Mouse (Mus musculus): ENCODE measurements around the gene Cyb561a3. TPM values are rescaled to one million over a fixed set of nuclear protein-coding genes. Genes with fewer than 3 reads are reported as not detected.

Gene Cyb561a3
- polyA plus RNA-seq, 1 experiment from 2014 or later = 15.8 TPM

DNA sequence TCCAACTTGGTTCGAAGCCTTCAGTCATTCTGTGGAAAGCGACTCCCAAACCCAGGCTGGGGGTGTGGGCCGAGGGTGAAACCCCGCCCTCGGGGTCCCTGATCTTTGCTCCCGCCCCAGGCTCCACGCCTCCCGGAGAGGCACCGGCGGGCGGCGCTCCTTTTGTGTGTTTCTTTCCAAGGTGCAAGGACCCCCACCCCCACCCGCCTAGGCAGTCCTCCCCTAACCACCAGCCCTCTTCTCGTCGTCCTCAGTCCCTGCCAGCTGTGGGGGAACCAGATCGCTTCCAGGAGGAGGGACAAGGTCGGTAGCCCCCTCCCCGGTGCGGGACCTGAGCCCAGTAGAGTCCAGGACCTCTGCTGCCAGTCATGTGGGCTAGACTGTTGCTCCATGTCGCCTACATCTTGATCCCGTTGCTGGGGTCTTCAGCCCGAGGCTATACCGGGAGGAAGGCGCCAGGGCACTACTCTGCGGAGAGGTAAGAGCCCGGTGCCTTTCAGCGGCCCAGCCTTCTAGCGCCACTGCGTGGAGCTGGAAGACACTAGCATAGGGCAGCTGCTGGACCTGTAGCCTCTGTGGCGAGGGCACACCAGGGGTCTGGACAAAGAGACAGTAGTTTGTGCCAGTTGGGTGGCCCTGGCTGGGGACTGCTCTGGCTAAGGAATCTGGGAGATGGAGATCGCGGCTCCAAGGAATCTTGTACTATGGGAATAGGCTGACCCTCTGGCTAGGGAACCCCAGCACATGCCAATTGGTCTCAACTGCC, 57.3 kb downstream of the Cyb561a3 start, which contains the start of gene Vwce:
TSS of gene Vwce (plus strand) at position 108 of the 766 bp plus-strand sequence.
- Histone ChIP-seq H3K27me3 (ENCODE audit: control insufficient read depth, insufficient read depth, low read length) (no peaks in the 10 kb centered on the region), H3K4me2 (ENCODE audit: low read depth, severe bottlenecking) (peak within 1 kb of the TSS; percentile 86), H3K9ac (ENCODE audit: low read length) (peak within 1 kb of the TSS; percentile 59), H3K4me1 (ENCODE audit: control insufficient read depth, insufficient read depth, low read length) (peaks cover 3% of the 10 kb centered on the region; the same call in 1 of the 2 replicates), H3K9me3 (ENCODE audit: control insufficient read depth, low read length) (no peaks in the 10 kb centered on the region), H3K27ac (replicated peaks; ENCODE audit: low read depth, low read length) (no peak within 1 kb of the TSS), H3K36me3 (ENCODE audit: control insufficient read depth, insufficient read depth, low read length) (peaks cover 7% of the 10 kb centered on the region), H3K4me3 (ENCODE audit: low read depth, low read length) (peak within 1 kb of the TSS; percentile 35)
- 2% methylated on average over 32 of the region's 32 CpGs for WGBS
- DNase-seq (ENCODE audit: low spot score) = peak; percentile 76
- peak; percentile 75 for ATAC-seq (ENCODE audit: insufficient number of reproducible peaks, low FRiP score, low TSS enrichment, low read depth)

DNA sequence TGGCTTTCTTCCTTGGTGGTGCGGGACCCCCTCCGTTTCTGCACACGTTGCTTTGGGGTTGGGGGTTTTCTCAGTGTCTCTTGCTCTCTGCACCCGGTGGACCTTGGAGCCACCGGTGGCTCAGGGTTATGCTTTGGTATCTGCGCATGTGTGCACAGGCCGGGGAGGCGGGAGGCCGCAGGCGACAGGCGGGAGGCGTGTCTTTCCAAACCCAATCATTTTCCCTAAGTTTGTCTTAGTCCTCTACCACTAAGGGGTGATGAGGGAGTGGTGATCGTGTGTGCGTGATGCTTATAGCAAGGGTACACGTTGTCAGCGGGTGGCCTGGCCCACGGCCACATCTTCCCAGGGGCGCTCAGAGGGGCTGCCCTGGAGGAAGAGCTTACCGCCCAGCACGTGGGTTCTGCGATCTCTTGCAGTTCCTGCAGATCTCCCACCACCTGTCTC, 57.9 kb downstream of the Cyb561a3 start:
- Histone ChIP-seq H3K27me3 (ENCODE audit: control insufficient read depth, insufficient read depth, low read length) (no peaks in the 10 kb centered on the region), H3K4me3 (ENCODE audit: low read depth, low read length) (peak overlapping the region; percentile 35), H3K36me3 (ENCODE audit: control insufficient read depth, insufficient read depth, low read length) (peaks cover 3% of the 10 kb centered on the region; the same call in 1 of the 2 replicates), H3K4me2 (ENCODE audit: low read depth, severe bottlenecking) (peak overlapping the region; percentile 86), H3K4me1 (ENCODE audit: control insufficient read depth, insufficient read depth, low read length) (peaks cover 3% of the 10 kb centered on the region; the same call in 1 of the 2 replicates), H3K27ac (replicated peaks; ENCODE audit: low read depth, low read length) (no peak overlapping the region), H3K9ac (ENCODE audit: low read length) (peak overlapping the region; percentile 59), H3K9me3 (ENCODE audit: control insufficient read depth, low read length) (no peaks in the 10 kb centered on the region)
- WGBS = 4% methylated on average over 21 of the region's 21 CpGs
- peak; percentile 77 for DNase-seq (ENCODE audit: low spot score)
- ATAC-seq (ENCODE audit: insufficient number of reproducible peaks, low FRiP score, low TSS enrichment, low read depth) = peak; percentile 76

DNA sequence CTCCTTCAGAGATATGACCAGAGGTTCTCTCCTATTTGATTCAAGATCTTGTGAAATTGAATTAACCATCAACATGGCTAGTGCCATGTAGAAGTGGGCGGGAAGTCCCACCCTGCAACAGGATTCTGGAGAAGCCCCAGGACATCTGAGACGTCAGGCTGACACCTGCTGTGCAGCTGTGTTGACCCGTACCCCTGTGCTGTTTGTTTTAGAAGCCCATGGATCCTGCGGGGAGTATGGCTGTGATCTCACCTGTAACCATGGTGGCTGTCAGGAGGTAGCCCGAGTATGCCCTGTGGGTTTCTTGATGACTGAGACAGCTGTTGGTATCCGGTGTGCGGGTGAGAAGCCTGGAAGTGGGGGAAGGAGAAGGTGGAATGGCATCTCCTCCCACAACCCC, 60.9 kb downstream of the Cyb561a3 start:
- 63% methylated on average over 7 of the region's 7 CpGs for WGBS
- Histone ChIP-seq H3K27ac (replicated peaks; ENCODE audit: low read depth, low read length) (no peak overlapping the region), H3K4me1 (ENCODE audit: control insufficient read depth, insufficient read depth, low read length) (peaks cover 3% of the 10 kb centered on the region; the same call in 1 of the 2 replicates), H3K9me3 (ENCODE audit: control insufficient read depth, low read length) (no peaks in the 10 kb centered on the region), H3K4me3 (ENCODE audit: low read depth, low read length) (no peak overlapping the region; the same call in 1 of the 2 replicates), H3K27me3 (ENCODE audit: control insufficient read depth, insufficient read depth, low read length) (no peaks in the 10 kb centered on the region), H3K36me3 (ENCODE audit: control insufficient read depth, insufficient read depth, low read length) (no peaks in the 10 kb centered on the region), H3K4me2 (ENCODE audit: low read depth, severe bottlenecking) (no peak overlapping the region), H3K9ac (ENCODE audit: low read length) (no peak overlapping the region)
- ATAC-seq (ENCODE audit: insufficient number of reproducible peaks, low FRiP score, low TSS enrichment, low read depth) = no peak
- DNase-seq (ENCODE audit: low spot score) = no peak

DNA sequence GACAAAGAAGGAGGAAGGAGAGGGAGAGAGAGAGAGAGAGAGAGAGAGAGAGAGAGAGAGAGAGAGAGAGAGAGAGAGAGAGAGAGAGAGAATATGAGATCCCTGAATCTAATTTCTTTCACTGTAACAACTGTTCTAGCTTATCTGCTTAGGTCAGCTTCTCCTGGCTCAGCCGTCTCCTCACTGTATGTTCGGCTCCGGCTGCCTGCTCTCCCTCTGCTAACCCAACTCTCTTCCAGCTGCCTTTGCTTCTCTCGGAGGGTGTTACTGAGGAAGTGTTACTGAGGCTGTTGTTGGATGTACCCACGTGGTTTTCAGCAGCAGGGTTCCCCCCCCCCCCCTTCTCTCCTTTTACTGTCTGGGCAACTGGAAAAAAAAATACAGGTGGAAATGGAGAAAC, 63.1 kb downstream of the Cyb561a3 start:
- Histone ChIP-seq H3K4me2 (ENCODE audit: low read depth, severe bottlenecking) (peak overlapping the region; percentile 3; the same call in 1 of the 2 replicates), H3K36me3 (ENCODE audit: control insufficient read depth, insufficient read depth, low read length) (no peaks in the 10 kb centered on the region), H3K9ac (ENCODE audit: low read length) (no peak overlapping the region), H3K27me3 (ENCODE audit: control insufficient read depth, insufficient read depth, low read length) (no peaks in the 10 kb centered on the region), H3K9me3 (ENCODE audit: control insufficient read depth, low read length) (no peaks in the 10 kb centered on the region), H3K4me1 (ENCODE audit: control insufficient read depth, insufficient read depth, low read length) (peaks cover 2% of the 10 kb centered on the region; the same call in 1 of the 2 replicates), H3K4me3 (ENCODE audit: low read depth, low read length) (no peak overlapping the region), H3K27ac (replicated peaks; ENCODE audit: low read depth, low read length) (no peak overlapping the region)
- DNase-seq (ENCODE audit: low spot score) = no peak
- no peak for ATAC-seq (ENCODE audit: insufficient number of reproducible peaks, low FRiP score, low TSS enrichment, low read depth)
- WGBS = 16% methylated on average over 5 of the region's 5 CpGs

DNA sequence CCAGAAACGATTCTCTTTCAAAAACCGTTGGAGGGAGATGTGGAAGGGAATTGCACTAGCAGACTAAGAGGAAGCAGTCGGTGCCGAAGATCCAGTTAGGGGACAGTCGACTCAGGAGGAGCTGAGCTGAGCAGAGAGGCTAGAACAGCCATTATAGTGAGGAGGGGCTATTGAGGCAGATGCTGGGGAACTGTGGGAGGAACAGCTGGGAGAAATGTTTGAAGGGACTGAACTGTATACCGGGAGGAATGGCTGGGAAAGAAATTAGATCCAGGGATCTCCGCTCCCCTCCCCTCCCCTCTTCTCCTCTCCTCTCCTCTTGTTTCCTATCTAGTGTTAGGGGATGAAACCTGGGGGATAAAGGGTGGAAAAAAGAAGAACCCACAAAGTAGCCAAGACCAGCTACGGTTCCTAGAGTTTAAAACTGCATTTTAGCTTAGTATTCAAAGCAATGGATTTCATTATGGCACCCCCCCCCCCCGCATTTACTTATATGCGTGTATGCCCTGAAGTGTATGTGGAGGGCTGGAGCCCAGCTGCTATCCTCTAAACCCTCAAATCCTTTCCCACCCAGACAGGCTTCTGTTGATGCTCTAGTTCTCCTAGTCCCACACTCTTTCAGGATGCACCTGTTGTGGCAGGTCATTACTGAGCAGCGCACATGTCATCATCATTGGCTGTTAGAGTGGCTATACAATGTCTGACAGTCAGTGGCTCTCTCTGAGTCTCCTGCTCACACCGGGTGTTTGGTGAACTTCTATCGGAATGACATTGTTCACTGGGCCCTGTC, 63.8 kb downstream of the Cyb561a3 start:
- H3K27ac ChIP-seq (replicated peaks; ENCODE audit: low read depth, low read length) = no peak overlapping the region
- H3K27me3 ChIP-seq (ENCODE audit: control insufficient read depth, insufficient read depth, low read length) = no peaks in the 10 kb centered on the region
- no peaks in the 10 kb centered on the region for H3K9me3 ChIP-seq (ENCODE audit: control insufficient read depth, low read length)
- DNase-seq (ENCODE audit: low spot score) (no peak), ATAC-seq (ENCODE audit: insufficient number of reproducible peaks, low FRiP score, low TSS enrichment, low read depth) (peak; percentile 60; the same call in 1 of the 2 replicates)
- peak overlapping the region; percentile 3; the same call in 1 of the 2 replicates for H3K4me2 ChIP-seq (ENCODE audit: low read depth, severe bottlenecking)
- no peak overlapping the region; the same call in 1 of the 2 replicates for H3K9ac ChIP-seq (ENCODE audit: low read length)
- 43% methylated on average over 13 of the region's 13 CpGs for WGBS
- no peak overlapping the region for H3K4me3 ChIP-seq (ENCODE audit: low read depth, low read length)
- H3K36me3 ChIP-seq (ENCODE audit: control insufficient read depth, insufficient read depth, low read length) = no peaks in the 10 kb centered on the region
- H3K4me1 ChIP-seq (ENCODE audit: control insufficient read depth, insufficient read depth, low read length) = no peaks in the 10 kb centered on the region

Other genes with a start within 250 kb of the Cyb561a3 start
- gene Syt7, start 188.1 kb upstream of the Cyb561a3 start, polyA plus RNA-seq (2014; fragmentation: Nextera tagmentation; extraction: Ambion mirVana) = 0.45 and 0.55 TPM in 2 replicates
- gene Lrrc10b, start 119.7 kb upstream of the Cyb561a3 start, polyA plus RNA-seq (2014; fragmentation: Nextera tagmentation; extraction: Ambion mirVana) = 0.09 TPM in 1 of 2 replicates, not detected in the other
- 0.16 TPM in 1 of 2 replicates, not detected in the other for gene Ppp1r32, start 94.2 kb upstream of the Cyb561a3 start, polyA plus RNA-seq (2014; fragmentation: Nextera tagmentation; extraction: Ambion mirVana)
- 62.2 and 69.7 TPM in 2 replicates for gene Cpsf7, start 51.9 kb upstream of the Cyb561a3 start, polyA plus RNA-seq (2014; fragmentation: Nextera tagmentation; extraction: Ambion mirVana)
- 57.2 and 61.0 TPM in 2 replicates for gene Sdhaf2, start 51.0 kb upstream of the Cyb561a3 start, polyA plus RNA-seq (2014; fragmentation: Nextera tagmentation; extraction: Ambion mirVana)
- gene Tmem216, start 20.9 kb upstream of the Cyb561a3 start, polyA plus RNA-seq (2014; fragmentation: Nextera tagmentation; extraction: Ambion mirVana) = 64.1 and 66.3 TPM in 2 replicates
- gene Tmem138, start 190 bp downstream of the Cyb561a3 start, polyA plus RNA-seq (2014; fragmentation: Nextera tagmentation; extraction: Ambion mirVana) = 49.9 and 52.1 TPM in 2 replicates
- gene Ddb1, start 28.2 kb downstream of the Cyb561a3 start, polyA plus RNA-seq (2014; fragmentation: Nextera tagmentation; extraction: Ambion mirVana) = 423 and 456 TPM in 2 replicates
- gene Tkfc, start 28.5 kb downstream of the Cyb561a3 start, polyA plus RNA-seq (2014; fragmentation: Nextera tagmentation; extraction: Ambion mirVana) = 23.3 and 24.5 TPM in 2 replicates
- gene Vwce, start 57.0 kb downstream of the Cyb561a3 start, polyA plus RNA-seq (2014; fragmentation: Nextera tagmentation; extraction: Ambion mirVana) = 1.4 and 1.7 TPM in 2 replicates
- not detected in 2 replicates for gene Pga5, start 100.9 kb downstream of the Cyb561a3 start, polyA plus RNA-seq (2014; fragmentation: Nextera tagmentation; extraction: Ambion mirVana)
- gene Vps37c, start 111.6 kb downstream of the Cyb561a3 start, polyA plus RNA-seq (2014; fragmentation: Nextera tagmentation; extraction: Ambion mirVana) = 29.7 and 33.4 TPM in 2 replicates
- gene Cd5, start 161.8 kb downstream of the Cyb561a3 start, polyA plus RNA-seq (2014; fragmentation: Nextera tagmentation; extraction: Ambion mirVana) = not detected in 2 replicates

Data from limb, embryonic 11.5 days (tissue).